Mouse (Mus musculus) lung, embryonic 14.5 days (tissue): ENCODE results near the gene Cmya5. TPM values are rescaled to one million over a fixed set of nuclear protein-coding genes. Genes with fewer than 3 reads are reported as not detected.
"Not testable (repeated sequence)": the region's sequence is repeated elsewhere in the genome, so short reads cannot be mapped to it uniquely, and the experiment has no call there.

ENCODE experiments used
- ATAC-seq: fragments of 200-750 bp; cut with Nextera tagmentation; 2 replicates; pipeline ENCODE4 v1.8.0; 2017; ENCODE audit warnings: mild to moderate bottlenecking, moderate TSS enrichment, moderate library complexity; ENCODE audit not compliant: insufficient read depth
- DNase-seq: peaks from one replicate; pipeline ENCODE4 v3.0.0-alpha.2; 2015
- H3K27ac ChIP-seq: fragments of 300-500 bp; sonication (generic); 2 replicates; pipeline ENCODE4 v1.5.1; 2014; ENCODE audit warnings: low read depth, mild to moderate bottlenecking, moderate library complexity
- H3K27me3 ChIP-seq: fragments of 300-500 bp; sonication (generic); 2 replicates; pipeline ENCODE4 v1.6.1; 2014; ENCODE audit warnings: low read length, control low read depth; ENCODE audit not compliant: insufficient read depth
- H3K36me3 ChIP-seq: fragments of 300-500 bp; sonication (generic); 2 replicates; pipeline ENCODE4 v1.6.1; 2014; ENCODE audit warnings: control low read depth; ENCODE audit not compliant: insufficient read depth
- H3K4me1 ChIP-seq: fragments of 300-500 bp; sonication (generic); 2 replicates; pipeline ENCODE4 v1.6.1; 2014; ENCODE audit warnings: antibody characterized with exemption, control low read depth; ENCODE audit not compliant: insufficient read depth
- H3K4me2 ChIP-seq: fragments of 300-500 bp; sonication (generic); 2 replicates; pipeline ENCODE4 v1.6.1; 2014; ENCODE audit warnings: mild to moderate bottlenecking
- H3K4me3 ChIP-seq: fragments of 300-500 bp; sonication (generic); 2 replicates; pipeline ENCODE4 v1.5.1; 2014; ENCODE audit warnings: low read depth, low read length
- H3K9ac ChIP-seq: fragments of 300-500 bp; sonication (generic); 2 replicates; pipeline ENCODE4 v1.6.1; 2014
- H3K9me3 ChIP-seq: fragments of 300-500 bp; sonication (generic); 2 replicates; pipeline ENCODE4 v1.6.1; 2016; ENCODE audit warnings: low read depth, low read length, control low read depth
- CTCF ChIP-seq: IDR thresholded peaks from 2 replicates; pipeline ENCODE4 v1.5.1; 2016; ENCODE audit warnings: antibody characterized with exemption, low read depth
- WGBS: fragments of 180-500 bp; shearing (Covaris S2); extraction: QIAGEN DNeasy Blood & Tissue Kit; methylation state at CpG from one replicate; pipeline ENCODE4 v1.1.7; 2014; 5-methylcytosine and 5-hydroxymethylcytosine counted together
- polyA plus RNA-seq: library from polyadenylated mRNA; unstranded; fragments of >200 nt; fragmentation: Nextera tagmentation; extraction: Ambion mirVana; gene quantifications from 2 replicates; pipeline ENCODE4 v1.2.1, GENCODE M21; 2014

Gene Cmya5
- polyA plus RNA-seq, 1 experiment from 2014 or later, result 0.38 TPM

DNA sequence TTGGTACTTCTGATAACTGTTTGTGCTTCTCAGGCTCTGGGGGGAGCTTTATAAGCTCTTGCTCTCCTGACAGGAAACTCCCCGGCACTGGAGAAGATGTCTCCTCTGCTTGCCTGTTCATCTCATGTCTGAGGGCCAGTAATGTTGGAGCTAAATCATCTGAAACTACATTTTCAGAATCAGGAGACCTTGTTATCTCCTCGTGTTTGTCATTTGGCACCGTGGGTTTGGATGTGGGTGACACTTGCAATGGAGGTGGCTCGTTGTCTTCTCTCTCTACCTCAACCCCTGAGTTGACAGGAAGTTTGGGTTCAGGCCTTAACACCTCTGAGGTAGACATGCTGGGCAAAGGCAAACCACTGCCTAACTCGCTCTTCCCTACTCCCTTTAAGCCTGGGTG lies 50.8 kb downstream of the Cmya5 start:
- DNase-seq (no peak), ATAC-seq (no peak)
- Histone ChIP-seq H3K4me2 (no peak overlapping the region), H3K27ac (no peak overlapping the region), H3K27me3 (no peaks in the 10 kb centered on the region), H3K9ac (no peak overlapping the region), H3K36me3 (no peaks in the 10 kb centered on the region), H3K4me1 (no peaks in the 10 kb centered on the region), H3K9me3 (no peaks in the 10 kb centered on the region), H3K4me3 (no peak overlapping the region)
- TF ChIP-seq CTCF, result no peak
- WGBS, result 77% methylated on average over 5 of the region's 5 CpGs

DNA sequence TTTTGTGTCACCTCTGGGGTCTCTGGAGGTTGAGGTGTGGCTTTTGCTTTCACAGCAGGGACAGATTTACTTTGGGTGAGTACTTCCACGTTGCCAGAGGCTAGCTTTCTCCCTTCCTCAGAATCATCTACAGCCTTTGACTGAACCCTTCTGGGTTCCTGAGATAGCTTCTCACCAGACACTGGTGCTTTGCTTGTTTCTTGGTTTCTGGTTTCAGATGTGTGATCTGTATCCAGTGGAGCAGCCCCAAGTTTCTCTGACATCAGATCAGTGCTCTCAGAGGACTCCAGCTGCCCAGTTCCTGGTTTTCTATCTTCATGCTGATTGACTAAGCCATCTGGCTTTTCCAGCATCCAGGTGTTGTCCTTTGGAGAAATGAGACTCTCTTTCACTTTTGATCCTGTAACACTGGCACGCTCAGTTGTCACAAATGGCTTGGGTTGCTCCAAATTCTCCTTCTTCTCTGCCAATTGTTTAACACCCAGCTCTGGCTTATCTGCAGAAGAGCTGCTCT lies 51.6 kb downstream of the Cmya5 start:
- H3K27ac ChIP-seq, result no peak overlapping the region
- DNase-seq (no peak), ATAC-seq (no peak)
- H3K27me3 ChIP-seq, result no peaks in the 10 kb centered on the region
- no peak overlapping the region for H3K9ac ChIP-seq
- TF ChIP-seq CTCF, result no peak
- 58% methylated on average over 2 of the region's 2 CpGs for WGBS
- no peak overlapping the region for H3K4me3 ChIP-seq
- no peaks in the 10 kb centered on the region for H3K4me1 ChIP-seq
- H3K36me3 ChIP-seq, result no peaks in the 10 kb centered on the region
- H3K9me3 ChIP-seq, result no peaks in the 10 kb centered on the region
- no peak overlapping the region for H3K4me2 ChIP-seq

DNA sequence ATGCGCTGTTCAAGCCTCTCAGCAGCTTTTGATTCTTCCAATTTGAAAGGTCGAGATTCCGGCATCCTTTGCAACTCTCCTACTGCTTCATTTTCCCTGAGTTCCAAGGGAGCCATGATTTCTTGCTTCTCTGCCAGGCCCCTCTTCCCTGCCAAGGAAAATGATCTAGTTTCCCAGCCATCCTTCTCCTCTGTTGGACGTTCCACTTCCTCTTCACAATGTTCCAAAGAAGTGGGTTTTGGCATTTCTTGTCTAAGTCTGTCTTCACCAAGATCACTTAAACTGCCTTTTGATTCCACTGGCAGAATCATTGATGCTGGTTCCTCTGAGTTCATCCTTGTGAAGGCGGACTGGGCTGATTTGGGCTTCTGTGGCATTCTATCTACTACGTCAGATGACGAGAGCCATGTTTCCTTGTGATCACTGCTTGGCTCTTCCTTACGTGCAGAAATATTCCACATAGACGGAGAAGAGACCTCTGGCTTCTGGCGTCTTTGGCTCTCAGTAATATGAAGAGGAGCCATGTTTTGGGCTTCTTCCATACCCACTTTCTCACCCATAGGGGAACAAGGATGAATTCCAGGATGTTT lies 52.6 kb downstream of the Cmya5 start:
- no peak overlapping the region for H3K27ac ChIP-seq
- no peak for DNase-seq
- no peaks in the 10 kb centered on the region for H3K36me3 ChIP-seq
- no peaks in the 10 kb centered on the region for H3K27me3 ChIP-seq
- H3K4me3 ChIP-seq, result no peak overlapping the region
- WGBS, result 90% methylated on average over 10 of the region's 10 CpGs
- no peak for ATAC-seq
- no peak for TF ChIP-seq CTCF
- no peak overlapping the region for H3K4me2 ChIP-seq
- no peak overlapping the region for H3K9ac ChIP-seq
- no peaks in the 10 kb centered on the region for H3K4me1 ChIP-seq
- no peaks in the 10 kb centered on the region for H3K9me3 ChIP-seq

DNA sequence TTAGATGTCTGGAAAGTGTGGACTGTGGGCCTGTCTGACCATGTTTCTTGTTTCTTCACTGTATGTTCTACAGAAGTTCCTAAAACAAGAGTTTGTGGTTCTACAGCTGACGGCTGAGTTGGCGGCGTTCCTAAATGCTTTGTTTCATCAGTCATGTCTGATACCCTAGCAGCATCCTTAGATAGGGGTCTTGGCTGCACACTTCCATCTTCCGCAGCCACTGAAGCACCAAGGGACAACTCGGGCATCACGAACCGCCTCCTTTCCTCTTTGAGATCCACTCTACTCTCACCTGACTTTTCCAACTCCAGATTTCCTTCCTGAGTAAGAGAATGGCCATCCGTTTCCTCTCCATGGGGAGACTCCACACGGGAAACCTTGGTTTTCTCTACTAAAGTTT lies 53.3 kb downstream of the Cmya5 start:
- no peak overlapping the region for H3K9ac ChIP-seq
- ATAC-seq, result no peak
- no peaks in the 10 kb centered on the region for H3K27me3 ChIP-seq
- TF ChIP-seq CTCF, result no peak
- WGBS, result 88% methylated on average over 9 of the region's 9 CpGs
- no peaks in the 10 kb centered on the region for H3K9me3 ChIP-seq
- no peaks in the 10 kb centered on the region for H3K4me1 ChIP-seq
- H3K36me3 ChIP-seq, result no peaks in the 10 kb centered on the region
- DNase-seq, result no peak
- no peak overlapping the region for H3K27ac ChIP-seq
- no peak overlapping the region for H3K4me2 ChIP-seq
- H3K4me3 ChIP-seq, result no peak overlapping the region

DNA sequence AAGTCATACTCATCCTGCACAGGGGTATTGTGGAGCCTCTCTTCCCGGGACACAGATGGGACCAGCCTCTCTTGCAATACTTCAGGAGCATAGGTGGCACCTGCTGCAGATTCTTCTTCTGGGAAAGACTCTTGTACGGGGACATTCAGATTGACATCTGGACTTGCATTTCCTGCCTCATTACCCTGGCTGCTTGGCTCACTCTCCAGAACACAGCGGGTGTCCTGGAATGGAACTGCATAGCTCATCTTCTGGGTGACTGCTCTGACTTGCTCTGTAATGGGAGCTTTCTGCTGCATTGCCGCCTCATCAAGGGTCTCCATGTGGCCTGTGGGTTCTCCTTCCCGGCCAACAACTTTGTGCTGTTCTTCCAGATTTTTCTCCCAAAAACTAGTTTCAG lies 55.0 kb downstream of the Cmya5 start:
- Histone ChIP-seq H3K4me1 (no peaks in the 10 kb centered on the region), H3K4me2 (no peak overlapping the region), H3K27me3 (no peaks in the 10 kb centered on the region), H3K9me3 (no peaks in the 10 kb centered on the region), H3K36me3 (no peaks in the 10 kb centered on the region), H3K9ac (no peak overlapping the region), H3K27ac (no peak overlapping the region), H3K4me3 (no peak overlapping the region)
- 86% methylated on average over 5 of the region's 5 CpGs for WGBS
- TF ChIP-seq CTCF, result no peak
- ATAC-seq (no peak), DNase-seq (no peak)

DNA sequence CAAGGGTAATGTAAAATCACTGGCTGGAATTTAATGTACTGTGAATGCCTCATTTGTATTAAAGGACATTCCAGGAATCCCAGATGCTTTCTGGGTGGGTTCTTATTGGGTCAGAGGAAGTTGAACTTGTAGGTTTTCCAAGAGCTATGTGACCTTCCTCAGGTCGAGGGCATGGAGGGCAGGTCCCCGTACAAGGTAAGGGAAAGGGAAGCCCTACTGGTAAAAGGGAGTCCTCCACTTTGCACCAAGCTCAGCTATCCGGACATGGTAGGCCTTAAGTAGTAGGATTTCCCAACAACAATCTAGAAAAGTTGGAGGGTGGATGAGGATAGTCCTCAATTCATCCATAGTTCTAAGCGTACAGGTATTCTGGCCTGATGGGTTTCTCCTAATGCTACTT lies 58.8 kb downstream of the Cmya5 start:
- Histone ChIP-seq H3K27me3 (no peaks in the 10 kb centered on the region), H3K4me3 (no peak overlapping the region), H3K27ac (no peak overlapping the region), H3K4me1 (no peaks in the 10 kb centered on the region), H3K36me3 (no peaks in the 10 kb centered on the region), H3K4me2 (no peak overlapping the region), H3K9ac (no peak overlapping the region), H3K9me3 (no peaks in the 10 kb centered on the region)
- TF ChIP-seq CTCF, result no peak
- 76% methylated on average over 4 of the region's 4 CpGs for WGBS
- ATAC-seq (no peak), DNase-seq (no peak)

DNA sequence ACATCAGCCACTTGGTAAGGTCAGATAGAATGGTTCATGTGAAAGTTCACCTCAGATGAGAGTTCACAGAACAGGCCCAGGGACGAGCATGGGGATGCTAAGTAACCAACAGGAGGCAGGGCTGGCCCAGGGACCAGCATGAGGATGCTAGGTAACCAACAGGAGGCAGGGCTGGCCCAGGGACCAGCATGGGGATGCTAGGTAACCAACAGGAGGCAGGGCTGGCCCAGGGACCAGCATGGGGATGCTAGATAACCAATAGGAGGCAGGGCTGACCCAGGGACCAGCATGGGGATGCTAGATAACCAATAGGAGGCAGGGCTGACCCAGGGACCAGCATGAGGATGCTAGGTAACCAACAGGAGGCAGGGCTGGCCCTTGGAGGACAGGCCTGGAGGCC lies 62.2 kb downstream of the Cmya5 start:
- not testable (repeated sequence) for H3K9ac ChIP-seq, H3K27me3 ChIP-seq, H3K4me2 ChIP-seq, H3K36me3 ChIP-seq, H3K4me3 ChIP-seq, H3K27ac ChIP-seq, H3K4me1 ChIP-seq, ATAC-seq, DNase-seq, H3K9me3 ChIP-seq
- 72% methylated on average over 1 of the region's 1 CpGs for WGBS

DNA sequence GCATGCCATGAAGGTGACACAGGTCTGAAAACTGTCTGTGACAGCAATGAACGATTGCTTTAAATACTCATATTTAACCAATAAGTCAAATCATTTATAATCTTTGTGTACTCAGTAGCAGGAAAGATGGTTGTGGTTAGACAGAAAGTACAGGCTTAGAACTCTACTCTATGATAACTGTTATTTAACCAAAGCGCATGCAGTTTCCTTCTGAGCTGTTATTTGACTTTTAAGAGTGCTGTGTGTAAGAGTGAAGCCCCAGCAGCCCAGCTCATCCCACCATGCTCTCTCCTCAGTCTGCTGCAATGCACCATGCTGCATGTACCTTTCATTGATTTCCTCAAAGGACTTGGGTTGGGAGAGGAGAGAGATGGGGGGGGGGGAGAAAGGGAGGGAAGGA lies 63.7 kb downstream of the Cmya5 start:
- WGBS, result 78% methylated on average over 2 of the region's 2 CpGs
- H3K27ac ChIP-seq, result no peak overlapping the region
- H3K36me3 ChIP-seq, result no peaks in the 10 kb centered on the region
- DNase-seq (no peak), ATAC-seq (no peak)
- H3K4me2 ChIP-seq, result no peak overlapping the region
- peaks cover 6% of the 10 kb centered on the region; the same call in 1 of the 2 replicates for H3K9me3 ChIP-seq
- H3K4me3 ChIP-seq, result no peak overlapping the region
- H3K27me3 ChIP-seq, result no peaks in the 10 kb centered on the region
- no peak for TF ChIP-seq CTCF
- no peaks in the 10 kb centered on the region for H3K4me1 ChIP-seq
- H3K9ac ChIP-seq, result no peak overlapping the region
